Mouse (Mus musculus): ENCODE data around the gene Shtn1.

Gene Shtn1

DNA sequence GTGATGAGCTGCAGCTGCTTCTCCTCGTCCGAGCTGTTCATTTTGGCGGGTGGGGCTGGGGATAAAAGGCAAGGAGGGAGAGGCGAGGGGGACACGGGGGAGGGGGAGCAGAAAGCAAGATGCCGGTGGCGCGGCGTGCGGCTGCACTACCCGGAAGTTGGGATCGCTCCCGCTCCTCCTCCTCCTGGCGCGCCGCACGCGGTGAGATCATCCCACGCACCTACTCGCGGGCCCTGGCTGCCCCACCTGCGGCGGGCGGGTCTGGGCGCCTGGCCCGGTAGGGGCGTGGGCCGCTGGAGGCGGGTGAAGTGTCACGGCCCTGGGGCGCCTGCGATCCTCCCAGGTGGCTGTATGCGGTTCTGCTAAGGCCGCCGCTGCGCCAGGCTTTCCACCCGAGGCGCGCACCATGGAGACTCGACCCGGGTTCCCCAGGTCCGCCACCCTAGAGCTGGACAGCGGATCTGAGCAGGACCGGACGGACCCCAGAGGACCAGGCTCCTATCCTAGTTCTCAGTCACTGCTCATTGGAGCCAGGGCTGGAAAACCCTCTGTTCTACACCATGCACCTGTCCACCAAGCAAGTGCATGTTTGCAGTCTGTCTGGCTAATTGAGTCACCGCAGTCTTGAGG, at the start of gene Shtn1:
TSS of gene Shtn1 (minus strand) at position 629 of the 630 bp plus-strand sequence.
- DNase-seq (ENCODE audit: low read depth, low spot score), result peak; percentile 11

DNA sequence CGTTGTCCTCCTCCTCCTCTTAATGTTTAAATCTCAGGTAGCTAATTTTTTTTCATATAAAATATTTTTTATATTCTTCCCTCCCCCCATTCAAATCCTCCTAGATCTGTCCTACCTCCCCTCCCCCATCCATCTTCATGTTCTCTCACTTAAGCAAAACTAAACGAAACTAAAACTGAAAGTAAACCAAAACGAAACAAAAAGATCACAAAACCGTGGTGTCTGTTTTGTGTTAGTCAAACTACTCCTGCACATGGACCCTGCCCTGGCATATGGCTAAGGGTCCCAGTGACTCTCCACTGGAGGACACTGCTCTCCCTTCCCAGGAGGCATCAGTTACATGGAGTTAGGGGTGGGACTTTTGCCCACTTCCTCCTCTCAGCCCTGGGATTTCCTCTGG, 38.3 kb upstream of the Shtn1 start:
- no peak for DNase-seq (ENCODE audit: low read depth, low spot score)

DNA sequence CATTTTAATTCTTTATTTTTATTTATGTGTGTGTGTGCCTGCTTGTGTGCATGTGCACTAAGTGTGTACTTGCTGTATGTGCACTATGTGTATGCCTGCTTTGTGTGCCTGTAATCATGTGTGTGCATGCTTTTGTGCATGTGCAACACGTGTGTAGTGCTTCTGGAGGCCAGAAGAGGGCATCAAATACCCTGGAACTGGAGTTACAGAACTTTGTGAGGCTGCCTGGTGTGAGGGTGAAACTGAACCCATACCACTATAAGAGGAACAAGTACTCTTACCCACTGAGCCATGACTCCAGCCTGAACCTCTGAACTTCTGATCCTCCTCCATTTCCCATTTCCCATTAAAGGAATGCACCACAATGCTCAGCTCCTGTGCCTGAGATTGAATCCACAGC, 34.0 kb upstream of the Shtn1 start:
- no peak for DNase-seq (ENCODE audit: low read depth, low spot score)

DNA sequence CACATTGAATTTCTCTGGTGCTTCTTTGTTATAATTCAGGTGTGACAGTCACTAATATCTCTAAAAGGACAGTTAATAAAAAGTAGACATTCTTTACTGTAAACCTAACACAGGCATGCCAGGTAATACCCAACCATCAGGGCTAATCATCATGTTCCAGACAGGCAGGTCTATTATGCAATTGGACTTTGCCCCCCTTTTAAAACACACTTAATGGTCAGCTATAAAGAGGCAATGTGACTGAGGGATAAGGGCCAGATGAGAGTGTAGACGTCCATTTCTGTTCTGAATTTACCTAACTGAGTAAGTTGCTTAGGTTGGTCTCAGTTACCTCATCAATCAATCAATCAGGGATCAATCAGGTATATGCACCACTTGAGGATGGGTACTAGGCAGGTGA, 22.4 kb upstream of the Shtn1 start:
- DNase-seq (ENCODE audit: low read depth, low spot score), result no peak

DNA sequence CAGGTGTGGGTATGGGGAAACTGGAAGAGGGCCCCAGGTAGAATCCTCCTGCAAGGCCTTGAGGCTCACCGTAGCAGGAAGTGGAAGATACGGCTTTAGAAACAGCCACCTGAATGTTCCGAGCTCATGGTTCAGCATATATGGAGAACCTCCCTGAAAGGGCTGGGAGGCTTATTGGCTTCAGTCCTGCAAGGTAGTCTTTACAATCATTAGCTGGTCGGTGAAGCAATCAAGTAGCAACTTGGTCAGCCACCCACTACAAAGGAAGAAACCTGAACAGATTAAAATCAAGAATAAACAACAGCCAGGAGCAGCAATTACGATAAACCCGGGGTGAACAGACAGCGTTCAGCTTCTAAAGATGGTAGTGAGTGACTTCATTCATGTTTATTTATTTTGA, 16.4 kb upstream of the Shtn1 start:
- no peak for DNase-seq (ENCODE audit: low read depth, low spot score)

DNA sequence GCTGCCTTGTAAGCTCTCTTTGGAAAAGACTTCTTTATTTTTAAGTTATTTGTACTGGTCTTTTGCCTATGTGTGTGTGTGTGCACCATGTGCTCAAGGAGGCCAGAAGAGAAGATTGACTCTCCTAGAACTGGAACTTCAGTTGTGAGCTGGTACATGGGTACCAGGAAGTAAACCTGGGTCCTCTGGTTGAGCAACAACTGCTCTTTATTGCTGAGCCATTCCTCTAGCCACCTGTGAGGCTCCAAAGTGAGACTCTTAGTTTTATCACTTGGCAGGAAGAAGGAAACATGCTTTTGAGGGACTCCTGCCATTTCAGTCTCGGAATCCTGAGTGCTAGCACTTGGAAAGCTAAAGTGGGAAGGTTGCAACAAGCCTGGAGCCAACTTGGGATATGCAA, 14.4 kb upstream of the Shtn1 start:
- DNase-seq (ENCODE audit: low read depth, low spot score), result no peak

DNA sequence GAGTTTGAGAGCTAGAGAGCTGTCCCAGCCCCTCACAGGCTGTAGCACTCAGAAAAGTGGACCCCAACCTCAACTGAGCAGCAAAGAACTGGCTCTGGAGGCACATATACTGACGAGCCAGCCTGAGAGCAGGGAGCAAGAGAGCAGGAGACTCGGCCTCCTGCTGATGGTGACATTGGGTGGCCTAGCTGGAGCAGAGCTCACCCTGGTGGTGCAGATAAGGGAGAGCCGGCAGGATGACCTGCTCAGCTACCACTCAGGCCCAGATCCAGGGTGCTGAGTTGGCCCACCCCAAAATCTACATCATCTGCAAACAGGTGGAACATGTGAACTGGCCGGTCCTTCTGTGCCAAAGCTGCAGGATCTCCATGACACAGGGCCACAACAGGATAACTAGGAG, 8.4 kb upstream of the Shtn1 start:
- DNase-seq (ENCODE audit: low read depth, low spot score), result no peak

DNA sequence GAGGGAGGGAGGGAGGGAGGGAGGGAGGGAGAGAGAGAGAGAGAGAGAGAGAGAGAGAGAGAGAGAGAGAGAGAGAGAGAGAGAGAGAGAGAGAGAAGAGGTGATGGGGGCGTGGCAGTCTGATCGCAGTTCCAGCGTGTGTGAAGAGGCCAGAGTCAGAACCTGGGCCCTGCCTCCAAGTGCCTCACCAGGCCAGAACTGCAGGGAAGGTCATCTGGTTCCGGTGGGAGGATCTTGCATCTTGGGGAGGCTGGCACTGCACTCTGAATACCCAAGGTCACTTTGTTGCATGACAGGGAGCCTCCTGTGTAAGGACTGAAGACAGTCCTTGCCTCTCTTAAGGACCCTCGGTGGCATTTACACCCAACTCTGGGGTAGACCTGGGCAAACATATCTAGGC, 231 bp upstream of the Shtn1 start:
- no peak for DNase-seq (ENCODE audit: low read depth, low spot score)

DNA sequence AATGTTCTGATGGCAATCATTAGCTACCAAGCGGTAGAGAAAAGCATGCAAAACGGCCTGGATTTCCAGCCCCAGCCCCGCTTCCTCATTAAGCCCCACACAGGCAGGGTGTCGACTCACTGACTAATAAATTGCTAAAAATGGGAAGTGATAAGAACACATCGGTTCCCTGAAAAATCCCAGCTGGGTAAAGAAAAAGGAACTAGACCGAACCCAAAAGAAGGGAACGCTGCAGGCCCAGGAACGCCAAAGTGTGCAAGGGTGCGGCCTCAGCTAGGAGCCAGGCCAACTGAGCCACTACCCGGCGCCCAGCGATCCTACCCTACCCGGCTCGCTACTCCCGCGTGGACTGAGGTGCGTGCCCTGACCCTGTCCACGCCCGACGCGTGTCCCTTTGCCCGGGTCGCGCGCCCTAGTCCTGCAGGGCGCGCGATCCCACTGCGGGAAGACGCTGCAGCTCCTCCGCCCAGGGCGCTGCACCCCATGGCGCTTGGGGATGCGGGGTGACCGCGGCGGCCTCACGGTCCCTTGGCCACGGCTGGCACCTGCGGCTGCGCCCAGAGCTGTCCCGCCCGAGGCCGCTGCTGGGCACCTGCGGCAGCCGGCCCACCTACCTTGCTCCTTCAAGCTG, 944 bp downstream of the Shtn1 start:
- DNase-seq (ENCODE audit: low read depth, low spot score), result no peak

DNA sequence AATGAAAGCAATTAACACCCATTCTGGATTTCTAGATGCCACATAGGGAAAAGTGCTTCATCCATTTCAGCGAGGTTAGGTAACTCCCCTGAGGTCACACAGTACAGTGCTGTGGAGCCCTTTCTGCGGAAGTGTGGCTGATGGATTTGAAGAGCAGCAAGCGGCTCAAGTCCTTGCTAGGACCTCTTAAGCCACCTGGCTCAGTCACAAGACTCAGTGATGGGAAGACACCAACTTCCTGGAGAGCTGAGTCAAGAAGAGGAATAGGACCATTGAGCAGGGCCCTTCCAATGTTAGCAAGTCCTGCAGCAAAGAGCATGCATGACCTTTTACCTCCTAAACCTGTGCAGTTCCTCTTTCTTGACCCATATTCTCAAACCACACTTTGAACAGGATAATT, 1.5 kb downstream of the Shtn1 start:
- no peak for DNase-seq (ENCODE audit: low read depth, low spot score)

DNA sequence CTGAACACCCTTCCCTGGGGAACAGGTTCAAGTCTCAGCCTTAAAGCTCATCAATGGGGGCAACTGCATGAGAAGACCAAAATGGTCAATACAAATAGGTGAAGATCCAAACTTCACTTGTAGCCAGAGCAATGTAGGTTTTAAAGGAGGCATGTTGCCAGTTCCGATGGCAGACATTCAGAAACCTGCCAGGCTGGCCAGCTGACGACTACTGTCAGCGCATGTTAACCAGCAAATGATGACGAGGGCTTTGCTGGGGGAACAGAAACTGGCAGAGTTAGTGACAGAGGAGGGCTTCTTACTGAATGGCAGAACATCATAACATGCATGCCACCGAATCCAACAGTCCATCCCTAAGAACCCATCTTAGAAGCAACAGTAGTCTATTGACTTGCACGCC, 2.9 kb downstream of the Shtn1 start:
- no peak for DNase-seq (ENCODE audit: low read depth, low spot score)

DNA sequence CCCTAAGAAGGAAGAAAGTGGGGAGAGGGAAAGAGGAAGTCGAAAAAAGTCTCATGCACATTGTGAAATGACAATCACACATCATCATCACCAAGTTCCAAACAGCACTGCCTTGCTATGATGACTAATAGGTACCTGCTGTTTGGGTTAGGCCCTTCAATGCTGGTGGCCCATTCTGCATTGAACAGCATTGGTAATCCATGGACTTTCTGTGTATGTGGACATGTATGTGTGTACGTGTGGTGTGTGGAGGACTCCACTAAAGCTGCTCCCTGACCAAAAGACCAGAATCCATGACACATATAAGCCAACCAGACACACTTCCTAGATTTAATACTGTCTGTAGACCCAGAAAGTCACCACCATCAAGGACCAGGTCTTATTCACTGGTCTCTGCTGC, 3.9 kb downstream of the Shtn1 start:
- no peak for DNase-seq (ENCODE audit: low read depth, low spot score)

DNA sequence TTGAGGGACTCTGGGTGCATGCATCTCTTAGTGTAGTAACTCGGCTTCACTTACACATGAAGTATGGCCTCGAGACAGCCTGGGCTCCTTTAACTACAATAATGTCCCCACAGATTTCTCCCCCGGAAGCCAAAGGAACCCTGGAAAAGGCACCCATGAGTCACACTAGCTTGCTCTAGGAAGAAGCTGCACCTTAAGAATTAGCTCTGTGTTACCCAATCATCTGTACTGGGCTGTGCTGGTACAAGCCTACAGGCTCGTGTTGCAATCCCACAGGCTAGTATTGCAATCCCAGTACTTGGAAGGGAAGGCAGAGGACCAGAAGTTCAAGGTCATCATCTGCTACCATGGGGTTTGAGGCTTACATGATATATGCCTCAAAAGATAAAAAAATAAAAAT, 4.5 kb downstream of the Shtn1 start:
- no peak for DNase-seq (ENCODE audit: low read depth, low spot score)

DNA sequence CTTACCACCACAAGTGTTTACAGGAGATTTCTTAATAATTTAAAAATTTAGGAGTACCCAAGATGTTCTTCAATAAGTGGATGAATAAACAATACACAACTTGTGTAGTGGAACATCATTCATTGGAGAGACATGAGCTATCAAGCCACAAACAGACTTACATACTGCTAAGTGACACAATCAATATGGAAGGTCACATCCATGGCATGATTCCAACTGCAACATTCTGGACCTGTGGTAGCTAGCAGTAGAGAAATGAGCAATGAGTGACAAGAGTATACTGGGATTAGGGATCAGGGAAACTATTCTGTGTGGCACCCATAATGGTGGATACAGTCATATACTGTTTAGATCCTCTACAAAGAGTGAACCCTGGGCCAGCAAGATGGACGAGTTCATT, 8.2 kb downstream of the Shtn1 start:
- no peak for DNase-seq (ENCODE audit: low read depth, low spot score)

DNA sequence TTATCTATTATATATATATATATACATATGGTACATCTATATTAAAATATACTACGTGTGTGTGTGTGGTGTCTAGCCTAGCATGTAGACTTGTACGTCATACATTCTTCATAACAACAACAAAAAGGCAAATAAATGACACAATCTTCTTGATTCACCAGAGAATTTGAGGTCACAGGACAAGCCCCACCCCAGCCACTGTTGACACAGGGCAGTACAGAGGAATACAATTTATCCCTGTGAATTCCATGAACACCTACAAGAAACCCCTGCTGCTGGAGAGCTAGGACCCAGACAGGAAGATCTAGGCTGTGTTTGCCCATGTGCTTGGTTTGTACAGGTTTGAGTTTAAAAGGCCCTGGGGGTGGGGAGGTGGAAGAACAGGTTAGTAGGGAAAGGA, 9.2 kb downstream of the Shtn1 start:
- DNase-seq (ENCODE audit: low read depth, low spot score), result no peak

DNA sequence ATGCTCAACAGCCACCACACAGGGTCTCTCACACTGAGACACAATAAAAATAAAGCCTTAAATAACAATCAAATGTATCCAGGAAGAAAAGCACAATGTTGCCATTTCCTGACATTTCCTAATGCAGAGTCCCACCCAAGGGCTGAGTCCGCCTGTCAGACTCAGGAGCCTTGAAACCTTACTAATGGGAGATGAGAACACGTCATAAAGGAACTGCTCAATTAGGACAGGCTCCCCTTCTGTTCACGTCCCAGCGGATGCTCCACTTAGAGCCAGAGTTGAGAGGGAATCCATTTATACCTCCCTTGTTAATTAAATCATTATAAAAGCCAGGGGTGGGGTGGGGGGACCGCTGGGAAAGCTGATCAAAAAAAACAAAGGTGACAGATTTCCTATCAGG, 9.8 kb downstream of the Shtn1 start:
- no peak for DNase-seq (ENCODE audit: low read depth, low spot score)

DNA sequence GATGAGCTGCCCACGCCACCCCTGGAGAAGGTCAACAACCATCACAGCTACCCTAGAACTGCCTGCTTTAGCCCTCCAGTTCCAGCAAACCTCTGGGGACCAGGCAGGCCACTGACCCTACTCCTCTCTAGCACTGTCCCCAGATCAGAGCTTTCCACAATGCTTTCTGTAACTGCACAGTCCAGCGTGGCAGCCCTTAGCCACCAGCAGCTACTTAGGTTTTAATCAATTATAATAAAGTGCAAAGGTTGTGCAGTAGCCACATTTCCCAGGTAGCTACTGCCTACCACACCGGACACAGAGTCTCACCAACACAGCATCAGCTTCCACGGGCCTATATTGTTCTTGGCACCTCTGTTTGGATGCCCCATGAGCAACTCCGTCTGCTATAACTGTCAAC, 11.3 kb downstream of the Shtn1 start:
- no peak for DNase-seq (ENCODE audit: low read depth, low spot score)

DNA sequence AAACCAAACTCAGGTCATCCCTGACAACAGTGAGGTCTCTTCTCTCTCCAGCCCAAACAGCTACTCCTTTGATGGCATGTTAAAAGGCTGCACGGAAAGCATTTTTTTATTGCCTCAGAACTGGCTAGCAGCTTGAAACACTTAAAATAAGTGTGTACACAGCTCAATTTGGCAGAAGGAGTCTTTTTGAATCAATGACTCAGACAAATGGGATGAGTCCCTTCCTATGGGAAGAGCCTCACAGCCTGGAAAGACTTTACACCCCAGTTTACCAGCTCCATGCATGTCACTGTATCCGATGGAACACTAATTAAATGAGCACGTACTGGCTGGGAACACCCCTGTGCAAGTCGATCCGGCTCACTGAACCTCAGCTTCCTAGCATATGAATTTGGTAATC, 12.3 kb downstream of the Shtn1 start:
- DNase-seq (ENCODE audit: low read depth, low spot score), result no peak

DNA sequence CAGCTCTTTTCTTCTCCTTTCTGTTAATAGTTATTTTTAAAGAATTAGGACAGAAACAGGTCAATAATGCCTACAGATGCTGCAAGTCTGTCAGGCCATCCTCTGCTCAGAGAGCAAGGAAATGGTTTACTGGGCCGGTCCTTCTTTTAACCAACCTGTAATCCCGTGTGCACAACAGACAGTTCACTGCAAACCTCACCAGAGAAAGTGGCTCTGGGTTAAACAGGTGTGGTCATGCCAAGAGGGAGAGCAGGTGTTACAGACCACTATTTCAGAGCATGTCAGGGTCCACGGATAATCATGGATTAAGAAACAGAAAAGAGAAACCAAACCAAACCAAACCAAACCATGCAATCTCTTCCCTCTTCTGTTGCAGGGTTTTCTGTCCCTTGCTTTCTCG, 17.8 kb downstream of the Shtn1 start:
- DNase-seq (ENCODE audit: low read depth, low spot score), result no peak

DNA sequence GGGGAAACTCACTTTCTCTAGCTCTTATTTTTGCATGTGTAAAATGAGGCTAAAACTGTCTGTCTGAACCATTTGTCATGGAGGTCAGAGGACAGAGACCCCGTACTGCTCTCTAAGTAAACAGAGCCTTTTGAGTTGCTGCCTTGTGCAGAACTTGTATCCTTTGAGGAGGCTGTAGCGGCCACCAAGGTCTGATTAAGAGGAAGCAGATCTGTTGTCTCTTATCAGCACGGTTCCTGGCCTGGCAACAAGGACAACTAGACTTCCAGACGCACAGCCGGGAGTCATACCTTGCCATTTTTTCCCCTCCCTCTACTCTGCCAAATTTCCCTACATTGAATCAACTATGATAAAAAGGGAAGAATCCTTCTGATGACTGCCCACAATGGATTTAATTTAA, 18.5 kb downstream of the Shtn1 start:
- DNase-seq (ENCODE audit: low read depth, low spot score), result no peak

DNA sequence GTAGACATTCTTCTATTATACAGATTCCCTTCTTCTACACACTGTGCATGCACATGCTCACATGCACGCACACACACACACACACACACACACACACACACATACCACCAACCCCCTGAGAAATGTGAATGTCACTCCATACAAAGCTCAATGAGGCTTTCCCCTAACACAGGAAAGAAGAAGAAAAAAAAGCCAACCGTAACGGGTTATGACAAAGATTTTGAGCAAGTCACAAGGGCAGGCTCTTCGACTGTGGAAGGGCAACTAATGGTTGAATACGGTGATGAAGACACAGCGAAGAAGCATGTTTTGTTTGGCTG, 21.3 kb downstream of the Shtn1 start:
- no peak for DNase-seq (ENCODE audit: low read depth, low spot score)

DNA sequence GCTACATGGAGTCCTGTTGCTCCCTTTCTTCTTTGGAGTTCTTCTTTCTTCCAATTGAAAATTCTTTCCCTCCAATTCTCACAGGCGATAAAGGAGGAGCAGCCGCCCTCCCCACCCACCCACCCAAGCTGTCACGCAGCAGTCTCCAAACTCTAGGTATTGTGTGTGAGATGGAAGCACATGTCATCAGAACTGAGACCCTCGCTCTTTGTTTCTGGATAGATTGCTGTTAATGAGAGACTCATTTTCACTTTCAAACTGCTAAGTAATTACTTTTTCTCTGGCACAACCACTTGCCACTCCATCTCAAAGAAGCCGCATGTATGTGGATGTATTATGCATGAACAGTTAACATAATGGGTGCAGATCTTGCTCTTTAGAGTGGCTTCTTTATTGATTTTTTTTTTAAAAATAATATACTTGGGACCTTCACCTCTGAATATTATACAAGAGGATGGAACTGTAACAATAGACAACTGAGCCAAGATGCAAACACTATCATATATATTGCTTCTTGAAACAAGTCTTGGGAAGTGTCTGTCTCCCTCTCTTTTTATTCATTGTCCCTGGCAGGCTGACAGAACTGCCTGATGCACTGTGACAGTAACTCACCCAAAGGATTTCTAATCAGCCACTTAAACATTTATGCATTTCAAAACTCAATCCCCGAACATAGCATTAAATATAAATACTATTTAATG, 21.8 kb downstream of the Shtn1 start:
- no peak for DNase-seq (ENCODE audit: low read depth, low spot score)

DNA sequence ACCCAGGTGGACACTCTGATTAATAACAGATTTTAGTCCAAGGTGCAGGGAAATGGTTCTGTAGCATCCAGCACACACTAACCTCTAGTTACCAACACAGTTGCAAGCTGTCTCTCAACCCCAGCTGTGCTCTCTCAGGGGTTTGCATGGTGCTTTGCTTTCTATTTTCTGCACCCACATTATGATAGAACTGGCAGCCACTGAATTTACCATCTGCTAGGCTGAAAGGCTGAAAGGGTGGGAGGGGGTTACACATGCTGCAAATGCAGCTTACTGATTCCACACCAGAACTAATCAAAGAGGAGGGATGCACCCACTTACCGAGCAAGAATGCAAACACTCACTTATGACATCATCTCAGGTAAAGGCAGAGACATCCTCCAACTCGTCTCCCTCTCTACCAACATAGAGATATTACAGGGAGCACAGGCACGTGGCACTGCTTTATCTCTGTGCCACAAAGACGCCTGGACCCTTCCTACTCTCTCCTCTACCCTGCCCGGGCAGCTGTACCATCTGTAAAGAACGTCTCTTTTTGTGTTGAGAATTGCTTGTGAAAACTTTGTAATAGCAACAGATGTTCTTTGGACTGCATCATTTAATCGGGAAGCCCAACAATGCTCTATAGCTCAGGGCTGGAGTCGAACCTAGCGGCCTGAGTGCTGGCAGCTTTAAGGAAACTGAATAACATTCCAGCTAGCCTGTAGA, 23.0 kb downstream of the Shtn1 start:
- DNase-seq (ENCODE audit: low read depth, low spot score), result no peak

All from retina, adult 2 months (tissue).